Mouse (Mus musculus) forebrain, postnatal 0 days (tissue): ENCODE data around the gene Slc2a10. TPM values are rescaled to one million over a fixed set of nuclear protein-coding genes. Genes with fewer than 3 reads are reported as not detected.
"Not testable (repeated sequence)": the region's sequence is repeated elsewhere in the genome, so short reads cannot be mapped to it uniquely, and the experiment has no call there.

Experiments used
- ATAC-seq: fragments of 200-750 bp; cut with Nextera tagmentation; 2 replicates; pipeline ENCODE4 v1.8.0; 2017; ENCODE audit warnings: mild to moderate bottlenecking, moderate library complexity
- DNase-seq: peaks from one replicate; pipeline ENCODE4 v3.0.0-alpha.2; 2015
- H3K27ac ChIP-seq: fragments of 300-500 bp; sonication (generic); 2 replicates; pipeline ENCODE4 v1.5.1; 2014; ENCODE audit warnings: low read depth, mild to moderate bottlenecking, antibody characterized with exemption, low read length, moderate library complexity, mixed read lengths
- H3K27me3 ChIP-seq: fragments of 300-500 bp; sonication (generic); 2 replicates; pipeline ENCODE4 v1.6.1; 2014; ENCODE audit warnings: mild to moderate bottlenecking, low read length, mixed read lengths; ENCODE audit not compliant: insufficient read depth
- H3K36me3 ChIP-seq: fragments of 300-500 bp; sonication (generic); 2 replicates; pipeline ENCODE4 v1.6.1; 2014; ENCODE audit warnings: mild to moderate bottlenecking, moderate library complexity; ENCODE audit not compliant: insufficient read depth
- H3K4me1 ChIP-seq: fragments of 300-500 bp; sonication (generic); 2 replicates; pipeline ENCODE4 v1.6.1; 2014; ENCODE audit warnings: antibody characterized with exemption; ENCODE audit not compliant: insufficient read depth
- H3K4me2 ChIP-seq: fragments of 300-500 bp; sonication (generic); 2 replicates; pipeline ENCODE4 v1.6.1; 2014; ENCODE audit warnings: low read depth, mild to moderate bottlenecking, moderate library complexity
- H3K4me3 ChIP-seq: fragments of 300-500 bp; sonication (generic); 2 replicates; pipeline ENCODE4 v1.5.1; 2014; ENCODE audit warnings: low read depth, low read length, mixed read lengths
- H3K9ac ChIP-seq: fragments of 300-500 bp; sonication (generic); 2 replicates; pipeline ENCODE4 v1.6.1; 2014; ENCODE audit warnings: mild to moderate bottlenecking
- H3K9me3 ChIP-seq: fragments of 300-500 bp; sonication (generic); 2 replicates; pipeline ENCODE4 v1.6.1; 2016; ENCODE audit warnings: low read length
- CTCF ChIP-seq: sonication (generic); IDR thresholded peaks from 2 replicates; pipeline ENCODE4 v1.5.1; 2016; ENCODE audit warnings: antibody characterized with exemption, control low read depth, low read depth
- WGBS: fragments of 180-500 bp; shearing (Covaris S2); extraction: QIAGEN DNeasy Blood & Tissue Kit; methylation state at CpG from one replicate; pipeline ENCODE4 v1.1.7; 2014; 5-methylcytosine and 5-hydroxymethylcytosine counted together
- polyA plus RNA-seq: library from polyadenylated mRNA; unstranded; fragments of >200 nt; fragmentation: Nextera tagmentation; extraction: Ambion mirVana; gene quantifications from 2 replicates; pipeline ENCODE4 v1.2.1, GENCODE M21; 2015
- total RNA-seq: library from RNA; depleted of rRNA; stranded (reverse); fragments of >200 nt; gene quantifications from 2 replicates; pipeline ENCODE4 v1.2.3, GENCODE M21; 2014

Slc2a10 gene
- total and polyA plus RNA-seq, 2 experiments from 2014 or later, result 2.1 TPM

GRCm38 (mm10) chr2:165545687-165546086 lies 42.1 kb downstream of the Slc2a10 start:
- Histone ChIP-seq H3K36me3 (no peaks in the 10 kb centered on the region), H3K4me2 (no peak overlapping the region), H3K4me3 (no peak overlapping the region), H3K9ac (no peak overlapping the region), H3K9me3 (no peaks in the 10 kb centered on the region), H3K4me1 (no peaks in the 10 kb centered on the region), H3K27ac (no peak overlapping the region), H3K27me3 (no peaks in the 10 kb centered on the region)
- TF ChIP-seq CTCF, result no peak
- DNase-seq (no peak), ATAC-seq (no peak)
- WGBS, result 90% methylated on average over 2 of the region's 2 CpGs

GRCm38 (mm10) chr2:165546341-165546740 lies 42.8 kb downstream of the Slc2a10 start:
- 45% methylated on average over 8 of the region's 8 CpGs for WGBS
- Histone ChIP-seq H3K4me3 (no peak overlapping the region), H3K27ac (no peak overlapping the region)

GRCm38 (mm10) chr2:165547410-165547809 lies 43.8 kb downstream of the Slc2a10 start:
- DNase-seq, result peak; percentile 67
- no peak for TF ChIP-seq CTCF

More at GRCm38 (mm10) chr2:165546341-165546740, 42.8 kb downstream of the Slc2a10 start:
- no peak for ATAC-seq
- Histone ChIP-seq H3K27me3 (no peaks in the 10 kb centered on the region), H3K4me1 (no peaks in the 10 kb centered on the region), H3K9ac (no peak overlapping the region), H3K36me3 (no peaks in the 10 kb centered on the region), H3K4me2 (no peak overlapping the region), H3K9me3 (no peaks in the 10 kb centered on the region)
- no peak for TF ChIP-seq CTCF
- no peak for DNase-seq

GRCm38 (mm10) chr2:165548627-165549026 lies 45.0 kb downstream of the Slc2a10 start:
- ATAC-seq (peak; percentile 66), DNase-seq (no peak)
- Histone ChIP-seq H3K27ac (no peak overlapping the region), H3K9me3 (no peaks in the 10 kb centered on the region), H3K4me2 (no peak overlapping the region), H3K9ac (no peak overlapping the region), H3K4me1 (no peaks in the 10 kb centered on the region), H3K27me3 (no peaks in the 10 kb centered on the region), H3K36me3 (no peaks in the 10 kb centered on the region), H3K4me3 (no peak overlapping the region)
- WGBS, result 46% methylated on average over 6 of the region's 6 CpGs
- no peak for TF ChIP-seq CTCF

More at GRCm38 (mm10) chr2:165547410-165547809, 43.8 kb downstream of the Slc2a10 start:
- 67% methylated on average over 9 of the region's 9 CpGs for WGBS
- no peaks in the 10 kb centered on the region for H3K9me3 ChIP-seq
- no peaks in the 10 kb centered on the region for H3K27me3 ChIP-seq
- no peak overlapping the region for H3K4me3 ChIP-seq
- no peak for ATAC-seq
- no peak overlapping the region for H3K27ac ChIP-seq
- H3K4me1 ChIP-seq, result no peaks in the 10 kb centered on the region
- no peak overlapping the region for H3K4me2 ChIP-seq
- no peaks in the 10 kb centered on the region for H3K36me3 ChIP-seq
- no peak overlapping the region for H3K9ac ChIP-seq

GRCm38 (mm10) chr2:165550410-165550809 lies 46.8 kb downstream of the Slc2a10 start:
- whole genome bisulfite sequencing, result 81% methylated on average over 7 of the region's 7 CpGs
- H3K9me3 ChIP-seq, H3K27me3 ChIP-seq, H3K4me1 ChIP-seq, DNase-seq, ATAC-seq, H3K4me2 ChIP-seq, H3K27ac ChIP-seq, H3K36me3 ChIP-seq, H3K9ac ChIP-seq, H3K4me3 ChIP-seq: not testable (repeated sequence)

GRCm38 (mm10) chr2:165554066-165554465 lies 50.5 kb downstream of the Slc2a10 start:
- Histone ChIP-seq H3K4me2 (no peak overlapping the region), H3K9ac (no peak overlapping the region), H3K4me1 (no peaks in the 10 kb centered on the region), H3K36me3 (no peaks in the 10 kb centered on the region), H3K27me3 (no peaks in the 10 kb centered on the region), H3K27ac (no peak overlapping the region), H3K4me3 (no peak overlapping the region), H3K9me3 (no peaks in the 10 kb centered on the region)
- no peak for TF ChIP-seq CTCF
- DNase-seq, result no peak
- 44% methylated on average over 9 of the region's 9 CpGs for WGBS
- no peak for ATAC-seq

GRCm38 (mm10) chr2:165557278-165557677 lies 53.7 kb downstream of the Slc2a10 start:
- no peaks in the 10 kb centered on the region for H3K27me3 ChIP-seq
- no peak overlapping the region for H3K27ac ChIP-seq
- ATAC-seq (no peak), DNase-seq (no peak)
- WGBS, result 88% methylated on average over 7 of the region's 7 CpGs
- TF ChIP-seq CTCF, result no peak
- H3K4me2 ChIP-seq, result no peak overlapping the region
- no peaks in the 10 kb centered on the region for H3K9me3 ChIP-seq
- no peaks in the 10 kb centered on the region for H3K4me1 ChIP-seq
- H3K9ac ChIP-seq, result no peak overlapping the region
- H3K36me3 ChIP-seq, result no peaks in the 10 kb centered on the region
- H3K4me3 ChIP-seq, result no peak overlapping the region

- DNase-seq (no peak), ATAC-seq (no peak)
- H3K9ac ChIP-seq, result no peak overlapping the region
- no peaks in the 10 kb centered on the region for H3K9me3 ChIP-seq
- no peaks in the 10 kb centered on the region for H3K36me3 ChIP-seq
- WGBS, result 37% methylated on average over 11 of the region's 11 CpGs
- no peak overlapping the region for H3K27ac ChIP-seq
- H3K4me3 ChIP-seq, result no peak overlapping the region
- H3K4me1 ChIP-seq, result no peaks in the 10 kb centered on the region
- TF ChIP-seq CTCF, result no peak
- H3K27me3 ChIP-seq, result no peaks in the 10 kb centered on the region
- H3K4me2 ChIP-seq, result no peak overlapping the region
These were observed 55.3 kb downstream of the Slc2a10 start for GRCm38 (mm10) chr2:165558916-165559315.
